Mouse (Mus musculus): Measurements from ENCODE around the gene Cyp3a59. TPM values are rescaled to one million over a fixed set of nuclear protein-coding genes. Genes with fewer than 3 reads are reported as not detected.
"Not testable (repeated sequence)": the region's sequence is repeated elsewhere in the genome, so short reads cannot be mapped to it uniquely, and the experiment has no call there.

The Cyp3a59 gene
- 0.07 and 0.11 TPM in 2 replicates for polyA plus RNA-seq (2015; fragmentation: Nextera tagmentation; extraction: Ambion mirVana)

DNA sequence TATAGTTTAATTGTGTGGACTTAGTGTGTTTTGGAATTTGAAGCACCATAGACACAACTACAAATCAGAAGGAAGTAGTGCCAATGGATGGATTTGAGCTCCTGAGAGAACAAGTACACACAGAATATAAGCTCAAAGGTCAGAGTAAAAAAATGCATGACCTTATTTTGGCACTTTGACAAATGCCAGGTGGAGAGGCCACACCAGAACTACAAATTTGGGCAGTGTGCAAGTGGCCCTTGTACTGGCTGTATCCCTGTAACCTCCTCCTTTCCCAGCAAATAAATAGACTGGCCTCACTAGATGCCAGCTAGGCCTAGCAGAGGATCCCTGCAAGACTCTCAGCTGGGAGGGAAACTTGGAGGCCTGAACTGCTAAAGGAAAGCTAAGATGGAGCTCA lies at the start of gene Cyp3a59:
Cyp3a59 (plus strand) TSS at position 313 of the 400 bp plus-strand sequence.
- H3K9ac ChIP-seq (ENCODE audit: low read depth, low read length); H3K4me2 ChIP-seq (ENCODE audit: low read depth, low read length); H3K36me3 ChIP-seq (ENCODE audit: control insufficient read depth, insufficient read depth); H3K4me1 ChIP-seq (ENCODE audit: control insufficient read depth, low read depth, low read length); H3K27ac ChIP-seq (ENCODE audit: low read length); H3K4me3 ChIP-seq (ENCODE audit: low read depth, low read length); H3K9me3 ChIP-seq (replicated peaks; ENCODE audit: control insufficient read depth, low read length); H3K27me3 ChIP-seq (ENCODE audit: control insufficient read depth, insufficient read depth, low read depth, low read length); ATAC-seq (ENCODE audit: low read depth): not testable (repeated sequence)

DNA sequence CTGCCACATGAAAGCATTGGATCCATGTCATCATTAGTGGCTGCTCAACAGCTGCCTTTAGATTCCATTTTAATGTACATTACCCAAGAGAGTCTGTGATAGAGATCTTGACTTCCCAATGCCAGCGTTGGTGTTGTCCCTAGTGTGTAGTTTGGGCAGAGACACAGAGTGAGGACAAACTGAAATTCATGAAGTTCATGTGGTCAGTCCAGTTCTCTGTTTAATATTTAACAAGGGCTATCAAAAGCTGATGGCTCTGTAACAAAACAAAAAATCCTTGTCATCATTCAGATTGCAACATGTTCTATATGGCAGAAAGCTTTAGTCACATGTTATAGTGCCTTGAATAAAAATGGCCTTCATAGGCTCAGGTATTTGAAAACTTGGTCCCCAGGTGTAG lies 9.0 kb upstream of the Cyp3a59 start:
- Histone ChIP-seq H3K4me3 (ENCODE audit: low read depth, low read length) (no peak overlapping the region), H3K9me3 (replicated peaks; ENCODE audit: control insufficient read depth, low read length) (no peaks in the 10 kb centered on the region), H3K4me1 (ENCODE audit: control insufficient read depth, low read depth, low read length) (no peaks in the 10 kb centered on the region), H3K36me3 (ENCODE audit: control insufficient read depth, insufficient read depth) (no peaks in the 10 kb centered on the region), H3K27me3 (ENCODE audit: control insufficient read depth, insufficient read depth, low read depth, low read length) (no peaks in the 10 kb centered on the region), H3K4me2 (ENCODE audit: low read depth, low read length) (no peak overlapping the region), H3K27ac (ENCODE audit: low read length) (no peak overlapping the region), H3K9ac (ENCODE audit: low read depth, low read length) (no peak overlapping the region)
- WGBS (ENCODE audit: insufficient replicate concordance): 31% methylated on average over 1 of the region's 1 CpGs
- peak; percentile 43; the same call in 1 of the 2 replicates for ATAC-seq (ENCODE audit: low read depth)

DNA sequence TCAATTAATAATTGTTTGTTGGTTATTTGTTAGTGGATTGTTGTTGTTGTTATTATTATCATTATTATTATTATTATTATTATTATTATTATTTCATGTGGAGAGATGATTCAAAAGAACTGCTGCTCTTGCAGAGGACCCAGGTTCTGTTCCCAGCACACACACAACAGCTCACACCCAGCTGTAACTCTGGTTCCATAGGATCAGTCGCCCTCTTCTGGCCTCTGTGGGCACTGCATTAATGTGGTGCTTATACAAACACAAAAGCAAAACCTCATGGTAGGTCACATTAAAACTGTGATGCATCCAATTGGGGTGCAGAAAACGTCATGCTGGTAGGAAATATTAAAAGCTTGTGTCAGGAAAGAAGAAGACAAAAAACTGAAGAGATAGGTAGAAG lies 68.8 kb downstream of the Cyp3a59 start:
- 21% methylated on average over 2 of the region's 2 CpGs for WGBS (ENCODE audit: insufficient replicate concordance)

DNA sequence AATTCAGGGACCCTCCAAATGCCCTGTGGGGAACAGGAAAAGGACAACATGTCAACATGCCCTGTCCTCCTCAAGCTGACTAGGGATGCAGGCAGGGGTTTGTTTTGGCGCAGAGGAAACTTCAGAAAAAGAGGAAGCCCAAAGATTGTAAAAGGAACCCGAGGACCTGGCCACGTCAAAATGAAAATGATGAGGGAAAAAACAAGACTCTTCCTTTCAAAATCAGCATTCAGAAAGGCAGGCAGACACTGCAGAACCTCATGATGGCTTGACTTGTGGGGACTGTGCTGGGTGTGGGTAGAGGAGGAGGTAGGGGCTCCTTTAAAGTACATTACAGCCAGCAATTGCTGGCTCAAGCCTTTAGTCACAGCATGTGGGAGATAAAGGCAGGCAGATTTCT lies 71.4 kb downstream of the Cyp3a59 start:
- Histone ChIP-seq H3K4me2 (ENCODE audit: low read depth, low read length) (no peak overlapping the region), H3K4me1 (ENCODE audit: control insufficient read depth, low read depth, low read length) (no peaks in the 10 kb centered on the region), H3K27me3 (ENCODE audit: control insufficient read depth, insufficient read depth, low read depth, low read length) (no peaks in the 10 kb centered on the region), H3K27ac (ENCODE audit: low read length) (no peak overlapping the region), H3K36me3 (ENCODE audit: control insufficient read depth, insufficient read depth) (no peaks in the 10 kb centered on the region), H3K9ac (ENCODE audit: low read depth, low read length) (no peak overlapping the region), H3K4me3 (ENCODE audit: low read depth, low read length) (no peak overlapping the region), H3K9me3 (replicated peaks; ENCODE audit: control insufficient read depth, low read length) (no peaks in the 10 kb centered on the region)
- ATAC-seq (ENCODE audit: low read depth): no peak
- 36% methylated on average over 3 of the region's 3 CpGs for WGBS (ENCODE audit: insufficient replicate concordance)

More for the DNA sequence above, 68.8 kb downstream of the Cyp3a59 start:
- Histone ChIP-seq H3K27ac (ENCODE audit: low read length) (no peak overlapping the region), H3K9ac (ENCODE audit: low read depth, low read length) (no peak overlapping the region), H3K9me3 (replicated peaks; ENCODE audit: control insufficient read depth, low read length) (no peaks in the 10 kb centered on the region), H3K36me3 (ENCODE audit: control insufficient read depth, insufficient read depth) (no peaks in the 10 kb centered on the region), H3K4me1 (ENCODE audit: control insufficient read depth, low read depth, low read length) (no peaks in the 10 kb centered on the region), H3K4me3 (ENCODE audit: low read depth, low read length) (no peak overlapping the region), H3K4me2 (ENCODE audit: low read depth, low read length) (no peak overlapping the region), H3K27me3 (ENCODE audit: control insufficient read depth, insufficient read depth, low read depth, low read length) (no peaks in the 10 kb centered on the region)
- no peak for ATAC-seq (ENCODE audit: low read depth)

DNA sequence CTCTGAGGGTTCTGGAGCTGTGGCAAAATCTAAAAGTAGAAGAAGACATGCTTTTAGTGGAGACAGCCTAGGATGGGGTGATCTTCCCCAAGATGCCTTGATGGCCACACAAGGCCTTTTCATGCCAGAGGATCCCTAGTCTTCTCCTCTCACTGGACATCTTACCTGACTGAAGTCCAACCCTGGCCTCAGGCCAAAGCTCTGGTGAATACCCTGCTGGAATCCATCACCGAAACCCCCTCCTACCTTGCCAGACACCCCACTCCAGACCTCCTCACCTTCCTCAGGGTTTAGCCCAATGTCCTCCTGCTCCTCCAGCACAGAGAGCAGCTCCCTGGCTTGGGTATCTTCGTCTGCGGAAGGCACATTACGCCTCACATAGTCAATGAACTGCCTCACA lies 79.3 kb downstream of the Cyp3a59 start:
- H3K4me3 ChIP-seq (ENCODE audit: low read depth, low read length); H3K27me3 ChIP-seq (ENCODE audit: control insufficient read depth, insufficient read depth, low read depth, low read length); H3K9me3 ChIP-seq (replicated peaks; ENCODE audit: control insufficient read depth, low read length); H3K36me3 ChIP-seq (ENCODE audit: control insufficient read depth, insufficient read depth); H3K4me1 ChIP-seq (ENCODE audit: control insufficient read depth, low read depth, low read length); H3K9ac ChIP-seq (ENCODE audit: low read depth, low read length); H3K4me2 ChIP-seq (ENCODE audit: low read depth, low read length); ATAC-seq (ENCODE audit: low read depth); H3K27ac ChIP-seq (ENCODE audit: low read length): not testable (repeated sequence)
- WGBS (ENCODE audit: insufficient replicate concordance): 75% methylated on average over 4 of the region's 4 CpGs

DNA sequence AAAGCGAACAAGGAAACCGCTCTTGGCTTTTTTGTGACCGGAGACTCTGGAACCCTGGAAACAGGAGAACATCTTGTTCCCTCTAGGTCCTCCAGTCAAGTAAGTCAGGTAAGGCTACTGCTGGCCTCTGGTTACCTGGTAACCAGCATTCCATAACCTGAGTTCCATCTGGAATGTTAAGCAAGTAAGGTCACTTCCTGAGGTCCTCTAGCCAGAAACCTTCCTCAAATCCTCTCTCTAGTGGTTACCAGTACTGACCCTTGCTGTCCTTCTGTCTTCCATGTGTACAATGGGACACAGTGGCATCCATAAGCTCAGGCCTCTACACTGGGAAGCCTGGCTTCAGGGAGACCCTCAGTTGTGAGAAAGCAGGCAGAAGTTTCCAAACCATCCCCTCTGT lies 81.4 kb downstream of the Cyp3a59 start, which contains the start of gene Gm5565:
Gm5565 (minus strand) TSS at position 101 of the 400 bp plus-strand sequence.
- H3K4me2 ChIP-seq (ENCODE audit: low read depth, low read length); H3K4me3 ChIP-seq (ENCODE audit: low read depth, low read length); H3K27me3 ChIP-seq (ENCODE audit: control insufficient read depth, insufficient read depth, low read depth, low read length); H3K9ac ChIP-seq (ENCODE audit: low read depth, low read length); H3K36me3 ChIP-seq (ENCODE audit: control insufficient read depth, insufficient read depth); H3K4me1 ChIP-seq (ENCODE audit: control insufficient read depth, low read depth, low read length); H3K27ac ChIP-seq (ENCODE audit: low read length); H3K9me3 ChIP-seq (replicated peaks; ENCODE audit: control insufficient read depth, low read length); ATAC-seq (ENCODE audit: low read depth): not testable (repeated sequence)
- WGBS (ENCODE audit: insufficient replicate concordance): 79% methylated on average over 3 of the region's 3 CpGs

Other genes starting within 250 kb of the Cyp3a59 start
- 45.1 and 47.1 TPM in 2 replicates for gene Cyp3a11, start 199.3 kb upstream of the Cyp3a59 start, polyA plus RNA-seq (2015; fragmentation: Nextera tagmentation; extraction: Ambion mirVana)
- 0.39 and 0.60 TPM in 2 replicates for gene Cyp3a25, start 69.6 kb upstream of the Cyp3a59 start, polyA plus RNA-seq (2015; fragmentation: Nextera tagmentation; extraction: Ambion mirVana)
- not detected in 2 replicates for gene Gm5565, start 81.3 kb downstream of the Cyp3a59 start, polyA plus RNA-seq (2015; fragmentation: Nextera tagmentation; extraction: Ambion mirVana)
- gene Gm6309, start 91.5 kb downstream of the Cyp3a59 start, polyA plus RNA-seq (2015; fragmentation: Nextera tagmentation; extraction: Ambion mirVana): not detected in 2 replicates
- not detected in 2 replicates for gene 1700001J03Rik, start 106.0 kb downstream of the Cyp3a59 start, polyA plus RNA-seq (2015; fragmentation: Nextera tagmentation; extraction: Ambion mirVana)
- 28.0 and 30.9 TPM in 2 replicates for gene Rnf6, start 142.3 kb downstream of the Cyp3a59 start, polyA plus RNA-seq (2015; fragmentation: Nextera tagmentation; extraction: Ambion mirVana)
- gene Cdk8, start 152.0 kb downstream of the Cyp3a59 start, polyA plus RNA-seq (2015; fragmentation: Nextera tagmentation; extraction: Ambion mirVana): 11.5 and 11.8 TPM in 2 replicates

Measured in liver, embryonic 16.5 days (tissue).